Mouse (Mus musculus) embryonic stem cell, embryonic (primary cell): Measurements from ENCODE around the gene Mprip.

Source experiments
- CTCF ChIA-PET, 4 experiments: fragments of 300-600 bp in 2 of 4; fragments of 350-600 bp in 2 of 4; sonication (Branson Sonifier 250); formaldehyde crosslinking; loops; one replicate each; lab custom pipeline; 2022; ENCODE audit warnings: inconsistent platforms in 2 of 4; lab: Charles Lee
- POLR2A ChIA-PET, 4 experiments: fragments of 300-600 bp in 2 of 4; fragments of 350-600 bp in 2 of 4; sonication (Branson Sonifier 250); formaldehyde crosslinking; loops; one replicate each; lab custom pipeline; 2022; ENCODE audit warnings: antibody characterized with exemption in 4 of 4, inconsistent platforms in 1 of 4; lab: Charles Lee

Mprip gene

DNA sequence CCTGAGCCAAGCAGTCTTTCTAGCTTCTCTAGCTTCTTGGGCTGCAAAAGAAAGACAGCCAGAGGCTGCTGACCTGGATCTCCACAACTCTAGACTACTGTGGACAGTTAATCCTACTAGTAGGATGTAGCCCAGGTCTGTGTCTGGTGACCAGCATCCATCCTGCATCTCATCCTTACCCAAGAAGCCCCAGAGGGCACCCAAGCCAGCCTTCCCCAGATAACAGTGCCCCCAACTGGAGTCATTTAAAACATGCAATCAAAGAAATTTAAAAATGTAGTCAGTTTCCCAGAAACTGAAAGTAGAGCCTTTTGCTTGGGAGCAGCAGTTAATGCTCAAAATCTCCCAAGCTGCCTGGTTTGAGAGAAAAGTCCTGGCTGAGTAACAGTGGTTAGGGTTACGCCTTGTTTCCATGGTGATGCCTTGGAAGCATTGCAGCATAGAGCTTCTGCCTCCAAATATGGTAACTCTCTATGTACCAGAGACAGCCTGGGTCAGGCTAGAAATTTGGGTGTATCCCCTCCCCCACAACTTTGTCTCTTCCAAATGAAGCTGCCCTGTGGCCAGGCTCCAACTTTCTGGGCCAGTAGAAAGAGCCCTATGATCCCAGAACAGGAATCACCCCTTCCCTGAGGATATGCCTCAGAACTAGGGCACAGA is 71.4 kb downstream of the Mprip start:
- ChIA-PET POLR2A (interaction anchor here in 3 of 4 experiments (0.6 to 1.9 kb wide), 4 partner anchors 8 to 1504 kb away, joined by 3 to 10 read pairs (median 4); no protein-coding TSS in a partner anchor), CTCF (interaction anchor here in 3 of 4 experiments (0.9 to 2.3 kb wide), 6 partner anchors 17 to 108 kb away, joined by 3 to 9 read pairs (median 4); no protein-coding TSS in a partner anchor)

DNA sequence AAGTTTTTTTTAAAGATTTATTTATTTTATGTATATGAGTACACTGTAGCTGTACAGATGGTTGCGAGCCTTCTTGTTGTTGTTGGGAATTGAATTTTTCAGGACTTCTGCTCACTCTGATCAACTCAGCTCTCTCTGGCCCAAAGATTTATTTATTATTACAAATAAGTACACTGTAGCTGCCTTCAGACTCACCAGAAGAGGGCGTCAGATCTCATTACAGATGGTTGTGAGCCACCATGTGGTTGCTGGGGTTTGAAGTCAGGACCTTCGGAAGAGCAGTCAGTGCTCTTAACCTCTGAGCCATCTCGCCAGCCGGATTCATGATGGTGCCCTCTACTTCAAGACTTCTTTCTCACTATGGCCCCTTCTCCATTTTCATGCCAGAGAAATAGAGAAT is 72.5 kb downstream of the Mprip start:
- POLR2A ChIA-PET = interaction anchor here in 1 of 4 experiments (1.1 to 1.9 kb wide), 3 partner anchors 9 to 46 kb away, joined by 3 to 4 read pairs (median 4); no protein-coding TSS in a partner anchor
- CTCF ChIA-PET = interaction anchor here (0.6 to 2.3 kb wide), 10 partner anchors 13 to 109 kb away, joined by 3 to 9 read pairs (median 4); no protein-coding TSS in a partner anchor

GRCm38 (mm10) chr11:59734335-59734734 is 73.2 kb downstream of the Mprip start:
- CTCF ChIA-PET = interaction anchor here in 2 of 4 experiments (1.1 to 2.3 kb wide), 4 partner anchors 39 to 110 kb away, joined by 3 to 9 read pairs (median 4); no protein-coding TSS in a partner anchor
- POLR2A ChIA-PET = interaction anchor here in 1 of 4 experiments (1.1 kb wide), 1 partner anchor 45 kb away, joined by 3 read pairs; no protein-coding TSS in a partner anchor

DNA sequence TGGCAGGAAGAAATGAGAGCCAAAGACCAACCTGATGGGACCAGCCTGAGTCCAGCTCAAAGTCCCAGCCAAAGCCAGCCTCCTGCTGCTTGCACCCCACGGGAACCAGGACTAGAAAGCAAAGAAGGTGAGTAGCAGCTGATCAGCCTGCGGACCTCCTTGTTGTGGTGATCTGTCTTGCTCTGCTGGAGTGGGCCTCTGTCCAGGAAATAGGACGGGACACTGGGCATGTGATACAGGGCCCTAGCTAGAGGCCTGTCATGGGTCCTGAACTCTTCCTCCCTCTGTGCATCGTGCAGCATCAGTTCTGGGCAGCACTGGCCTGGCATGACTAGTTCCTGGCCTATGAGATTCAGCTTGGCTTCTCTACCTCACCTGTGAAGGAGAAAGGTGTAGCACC is 74.8 kb downstream of the Mprip start:
- ChIA-PET POLR2A (interaction anchor here in 2 of 4 experiments (0.5 to 1.4 kb wide), 2 partner anchors 10 to 46 kb away, joined by 3 to 6 read pairs; no protein-coding TSS in a partner anchor), CTCF (interaction anchor here in 2 of 4 experiments (0.6 to 1.7 kb wide), 3 partner anchors 43 to 211 kb away, joined by 3 to 4 read pairs (median 3); no protein-coding TSS in a partner anchor)

GRCm38 (mm10) chr11:59737250-59737649 is 76.1 kb downstream of the Mprip start:
- ChIA-PET POLR2A (no interaction called here), CTCF (no interaction called here)

DNA sequence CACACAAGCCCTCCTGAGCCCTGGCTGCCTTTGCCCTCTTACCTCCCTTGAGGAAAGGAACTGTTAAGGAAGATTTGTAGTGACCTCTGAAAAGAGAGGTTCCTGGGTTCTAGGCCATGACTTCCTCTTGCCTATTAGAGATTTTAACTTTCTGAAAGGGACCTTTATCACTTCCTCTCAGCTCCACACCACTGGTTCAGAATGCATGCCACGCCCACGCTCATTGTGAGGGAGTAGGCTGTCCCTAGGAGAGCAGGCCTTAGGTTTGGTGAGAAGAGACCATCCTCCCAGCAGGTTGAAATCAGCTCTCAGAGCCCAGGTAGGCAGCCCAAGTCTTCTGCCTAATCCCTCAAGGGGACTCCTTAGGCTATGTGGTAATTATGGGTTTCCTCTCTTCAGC is 78.9 kb downstream of the Mprip start:
- ChIA-PET POLR2A (interaction anchor here in 1 of 4 experiments (0.6 kb wide), 1 partner anchor 125 kb away, joined by 3 read pairs; no protein-coding TSS in a partner anchor), CTCF (interaction anchor here in 2 of 4 experiments (0.6 to 1.7 kb wide), 3 partner anchors 88 to 734 kb away, joined by 3 to 4 read pairs (median 3); partner anchors contain the start of gene Zkscan17 (in 1 of the 2))

GRCm38 (mm10) chr11:59741915-59742314 is 80.8 kb downstream of the Mprip start:
- ChIA-PET POLR2A (interaction anchor here in 1 of 4 experiments (1.2 kb wide), 1 partner anchor 26 kb away, joined by 3 read pairs; no protein-coding TSS in a partner anchor), CTCF (interaction anchor here in 1 of 4 experiments (1.0 kb wide), 1 partner anchor 118 kb away, joined by 3 read pairs; no protein-coding TSS in a partner anchor)

- POLR2A ChIA-PET = no interaction called here
Measured at GRCm38 (mm10) chr11:59743307-59743706, 82.2 kb downstream of the Mprip start.

DNA sequence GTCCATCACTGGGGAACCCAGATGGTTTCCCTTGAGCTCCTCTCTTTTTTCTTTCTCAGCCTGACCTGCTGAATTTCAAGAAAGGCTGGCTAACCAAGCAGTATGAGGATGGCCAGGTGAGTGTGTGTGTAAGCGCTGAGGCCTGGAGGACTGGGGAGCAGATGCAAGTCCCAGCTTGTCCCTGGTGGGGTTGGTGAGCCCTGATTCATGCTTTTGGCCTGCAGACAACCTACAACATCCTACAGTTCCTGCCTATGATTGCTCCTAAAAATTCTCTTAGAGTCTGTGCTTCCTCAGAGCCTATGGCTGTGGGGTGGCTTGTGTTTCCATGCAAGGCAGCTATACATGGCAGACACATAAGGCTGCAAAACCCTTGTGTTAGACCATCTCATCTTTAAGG is 82.6 kb downstream of the Mprip start:
- ChIA-PET POLR2A (no interaction called here), CTCF (interaction anchor here in 1 of 4 experiments (0.5 kb wide), 1 partner anchor 219 kb away, joined by 3 read pairs; no protein-coding TSS in a partner anchor)

More at GRCm38 (mm10) chr11:59743307-59743706, 82.2 kb downstream of the Mprip start:
- CTCF ChIA-PET = interaction anchor here in 1 of 4 experiments (0.5 kb wide), 1 partner anchor 218 kb away, joined by 3 read pairs; no protein-coding TSS in a partner anchor

- ChIA-PET POLR2A (no interaction called here), CTCF (no interaction called here)
Measured at GRCm38 (mm10) chr11:59744374-59744773, 83.3 kb downstream of the Mprip start.

DNA sequence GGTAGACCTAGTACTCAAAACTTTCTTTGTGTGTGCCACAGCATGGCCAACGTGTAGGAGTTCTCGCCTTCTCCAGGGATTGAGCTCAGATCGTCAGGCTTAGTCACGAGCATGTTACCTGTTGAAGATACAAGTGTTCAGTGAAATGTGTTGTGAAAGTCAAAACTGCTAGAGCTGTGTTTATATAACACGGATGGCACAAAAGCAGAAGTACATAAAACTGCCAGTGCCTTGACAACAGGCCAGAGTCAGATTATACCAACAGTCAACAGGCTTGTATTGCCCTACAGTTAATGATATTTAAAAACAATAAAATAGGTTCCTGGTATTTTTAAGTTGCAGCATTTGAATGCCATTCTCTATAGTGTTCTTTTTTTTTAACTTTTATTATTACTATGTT is 84.7 kb downstream of the Mprip start:
- POLR2A ChIA-PET = interaction anchor here in 1 of 4 experiments (1.4 kb wide), 1 partner anchor 10 kb away, joined by 3 read pairs; no protein-coding TSS in a partner anchor
- CTCF ChIA-PET = interaction anchor here in 1 of 4 experiments (1.0 kb wide), 1 partner anchor 12 kb away, joined by 3 read pairs; no protein-coding TSS in a partner anchor

DNA sequence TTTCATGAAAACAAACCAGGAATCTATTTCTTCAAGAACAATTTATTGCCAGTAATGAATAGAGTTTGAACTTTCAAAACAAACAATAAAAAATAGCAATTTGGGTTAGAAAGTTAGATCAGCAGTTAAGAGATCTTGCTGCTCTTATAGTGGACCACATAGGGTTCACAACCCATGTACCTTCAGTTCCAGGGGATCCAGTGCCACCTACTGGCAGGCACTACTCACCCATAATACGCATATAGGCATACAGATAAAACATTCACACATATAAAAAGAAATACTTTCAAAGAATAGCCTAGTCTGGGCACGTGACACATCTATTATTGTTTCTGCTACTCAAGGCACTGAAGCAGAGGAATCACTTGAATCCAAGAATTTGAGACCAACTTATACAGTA is 85.5 kb downstream of the Mprip start:
- POLR2A ChIA-PET = interaction anchor here in 1 of 4 experiments (1.4 kb wide), 1 partner anchor 11 kb away, joined by 3 read pairs; no protein-coding TSS in a partner anchor
- CTCF ChIA-PET = interaction anchor here in 3 of 4 experiments (1.0 to 1.5 kb wide), 4 partner anchors 11 to 122 kb away, joined by 3 to 4 read pairs (median 4); no protein-coding TSS in a partner anchor

GRCm38 (mm10) chr11:59749050-59749449 is 87.9 kb downstream of the Mprip start:
- CTCF ChIA-PET = interaction anchor here in 1 of 4 experiments (0.7 kb wide), 1 partner anchor 650 kb away, joined by 3 read pairs; no protein-coding TSS in a partner anchor
- POLR2A ChIA-PET = interaction anchor here in 1 of 4 experiments (1.0 kb wide), 1 partner anchor 55 kb away, joined by 3 read pairs; no protein-coding TSS in a partner anchor

DNA sequence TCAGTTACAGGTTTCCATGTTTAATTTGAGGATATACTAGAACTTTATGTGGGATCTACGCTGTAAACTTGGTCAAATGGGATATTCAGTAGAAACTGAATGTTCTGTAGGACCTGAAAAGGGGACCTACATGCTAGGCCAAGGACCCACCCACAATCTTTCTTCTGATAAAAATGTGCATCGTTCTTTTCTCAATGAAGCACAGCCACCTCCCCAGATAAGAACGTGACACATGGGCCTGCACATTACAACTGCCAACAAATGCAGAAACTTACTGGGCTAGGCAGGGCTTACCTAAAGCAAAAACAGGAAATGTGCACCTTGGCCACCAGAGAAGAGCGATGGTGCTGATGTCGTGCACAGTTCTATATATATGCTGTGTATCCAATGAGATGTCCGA is 93.4 kb downstream of the Mprip start:
- ChIA-PET CTCF (no interaction called here), POLR2A (no interaction called here)

DNA sequence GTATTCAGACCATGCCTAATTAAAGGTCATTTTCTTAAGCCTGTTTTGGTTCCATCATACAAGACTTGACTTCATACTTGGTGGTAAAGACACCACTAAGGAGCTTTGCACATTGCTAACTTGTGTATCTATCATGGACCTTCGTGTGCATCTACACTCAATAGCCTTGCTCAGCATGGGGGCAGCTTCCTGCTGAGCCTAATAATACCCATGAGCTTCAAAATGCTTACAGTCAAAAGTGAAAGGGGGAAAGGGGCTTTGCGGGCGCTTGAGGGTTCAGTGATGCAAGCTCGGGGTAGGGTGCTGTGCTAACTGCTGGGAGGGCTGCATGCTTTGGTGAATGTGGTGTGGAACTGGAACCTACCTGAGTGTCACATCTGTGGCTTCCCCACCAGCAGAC is 95.2 kb downstream of the Mprip start:
- ChIA-PET POLR2A (interaction anchor here in 1 of 4 experiments (1.8 kb wide), 1 partner anchor 16 kb away, joined by 3 read pairs; no protein-coding TSS in a partner anchor), CTCF (interaction anchor here in 2 of 4 experiments (0.8 to 1.0 kb wide), 2 partner anchors 22 kb away, joined by 3 read pairs; no protein-coding TSS in a partner anchor)

DNA sequence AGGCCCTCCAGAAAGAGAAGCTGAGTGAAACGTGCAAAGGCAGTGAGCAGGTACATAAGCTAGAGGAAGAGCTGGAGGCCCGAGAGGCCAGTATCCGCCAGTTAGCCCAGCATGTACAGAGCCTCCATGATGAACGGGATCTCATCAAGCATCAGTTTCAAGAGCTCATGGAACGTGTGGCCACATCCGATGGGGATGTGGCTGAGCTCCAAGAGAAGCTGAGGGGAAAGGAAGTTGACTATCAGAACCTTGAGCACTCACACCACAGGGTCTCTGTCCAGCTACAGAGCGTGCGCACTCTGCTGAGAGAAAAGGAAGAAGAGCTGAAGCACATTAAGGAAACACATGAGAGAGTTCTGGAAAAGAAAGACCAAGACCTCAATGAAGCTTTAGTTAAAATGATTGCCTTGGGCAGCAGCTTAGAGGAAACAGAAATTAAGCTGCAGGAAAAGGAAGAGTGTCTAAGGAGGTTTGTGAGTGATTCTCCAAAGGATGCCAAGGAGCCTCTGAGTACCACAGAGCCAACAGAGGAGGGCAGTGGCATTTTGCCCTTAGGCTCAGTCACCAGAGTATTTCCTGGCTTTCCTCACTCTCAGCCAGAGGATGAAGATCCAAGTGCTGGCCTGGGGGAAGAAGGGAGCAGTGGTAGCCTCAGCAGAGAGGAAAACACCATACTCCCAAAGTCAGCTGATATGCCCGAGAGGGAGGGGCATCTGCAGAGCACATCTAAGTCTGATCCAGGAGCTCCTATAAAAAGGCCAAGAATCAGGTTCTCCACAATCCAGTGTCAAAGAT is 97.3 kb downstream of the Mprip start:
- ChIA-PET CTCF (interaction anchor here (0.7 to 2.1 kb wide), 6 partner anchors 11 to 21 kb away, joined by 3 to 11 read pairs (median 4); no protein-coding TSS in a partner anchor), POLR2A (interaction anchor here in 2 of 4 experiments (1.2 to 1.7 kb wide), 3 partner anchors 10 to 36 kb away, joined by 3 to 10 read pairs (median 4); no protein-coding TSS in a partner anchor)

DNA sequence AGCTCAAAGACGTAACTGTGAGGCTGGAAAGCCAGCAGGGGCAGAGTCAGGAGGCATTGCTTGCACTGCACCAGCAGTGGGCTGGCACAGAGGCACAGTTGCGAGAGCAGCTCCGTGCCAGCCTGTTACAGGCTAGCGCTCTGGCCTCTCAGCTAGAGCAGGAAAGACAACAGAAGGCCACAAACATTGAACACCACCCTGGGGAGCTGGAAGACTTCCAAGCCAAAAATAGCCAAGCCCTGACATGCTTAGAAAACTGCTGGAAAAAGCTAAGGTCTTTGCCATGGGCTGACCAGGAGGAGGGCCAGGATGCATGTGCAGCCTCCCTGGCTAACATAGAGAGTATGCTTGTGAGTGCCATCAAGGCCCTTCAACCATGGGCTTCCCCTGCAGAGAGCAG is 98.1 kb downstream of the Mprip start:
- ChIA-PET CTCF (interaction anchor here in 3 of 4 experiments (1.6 to 2.1 kb wide), 3 partner anchors 12 to 20 kb away, joined by 4 to 11 read pairs (median 8); no protein-coding TSS in a partner anchor), POLR2A (interaction anchor here in 2 of 4 experiments (0.7 to 1.2 kb wide), 3 partner anchors 10 to 173 kb away, joined by 3 to 4 read pairs (median 3); no protein-coding TSS in a partner anchor)
